Mouse (Mus musculus) lung, postnatal 0 days (tissue): ENCODE measurements around the gene Flt3.

ENCODE experiments used
- CTCF ChIP-seq: IDR thresholded peaks from 2 replicates; pipeline ENCODE4 v1.5.1; 2016; ENCODE audit warnings: antibody characterized with exemption, mild to moderate bottlenecking
- EP300 ChIP-seq: IDR thresholded peaks from 2 replicates; pipeline ENCODE4 v1.6.1; 2016; ENCODE audit warnings: antibody characterized with exemption, mild to moderate bottlenecking, control low read depth

GRCm38 (mm10) chr5:147417986-147418385, 17.7 kb upstream of the Flt3 start:
- TF ChIP-seq EP300 (no peak), CTCF (no peak)
